Mouse (Mus musculus) liver, adult 2 months (tissue): ENCODE data around the gene Kmt5a.

ENCODE experiments used
- CTCF ChIP-seq: fragments of 200-500 bp; IDR thresholded peaks from 2 replicates; pipeline ENCODE4 v1.5.1; 2011; ENCODE audit warnings: low read depth, low read length, control low read depth
- POLR2A ChIP-seq: fragments of 200-500 bp; IDR thresholded peaks from 2 replicates; pipeline ENCODE4 v1.6.1; 2011; ENCODE audit warnings: low read length, control low read depth; ENCODE audit not compliant: insufficient read depth; ENCODE audit errors: extremely low read depth

GRCm38 (mm10) chr5:124410808-124411207 lies 28.9 kb upstream of the Kmt5a start:
- peak; percentile 17; the same call in 1 of the 2 replicates for TF ChIP-seq CTCF
- TF ChIP-seq POLR2A = no peak
